Mouse (Mus musculus) neural tube, embryonic 10.5 days (tissue): ENCODE data around the gene Tmem98.

Experiments
- DNase-seq: peaks from one replicate; pipeline ENCODE4 v3.0.0-alpha.2; 2017; ENCODE audit warnings: low spot score; ENCODE audit errors: extremely low spot score

Tmem98 gene

GRCm38 (mm10) chr11:80809993-80810821 is at the start of gene Tmem98:
Gene Tmem98, plus strand, starts transcription at chr11:80810175.
- peak; percentile 74 for DNase-seq

GRCm38 (mm10) chr11:80761285-80761974 is 48.5 kb upstream of the Tmem98 start:
- DNase-seq, result no peak

- no peak for DNase-seq
These were observed 47.9 kb upstream of the Tmem98 start for GRCm38 (mm10) chr11:80762066-80762465.

GRCm38 (mm10) chr11:80766068-80766467 is 43.9 kb upstream of the Tmem98 start:
- no peak for DNase-seq

- no peak for DNase-seq
These were observed 43.3 kb upstream of the Tmem98 start for GRCm38 (mm10) chr11:80766472-80767319.

- DNase-seq, result no peak
These were observed 42.7 kb upstream of the Tmem98 start for GRCm38 (mm10) chr11:80767320-80767617.

GRCm38 (mm10) chr11:80771186-80771585 is 38.8 kb upstream of the Tmem98 start:
- no peak for DNase-seq

- DNase-seq, result no peak
These were observed 38.3 kb upstream of the Tmem98 start for GRCm38 (mm10) chr11:80771596-80772250.

- no peak for DNase-seq
These were observed 37.3 kb upstream of the Tmem98 start for GRCm38 (mm10) chr11:80772595-80773210.

GRCm38 (mm10) chr11:80775535-80775934 is 34.4 kb upstream of the Tmem98 start:
- no peak for DNase-seq

GRCm38 (mm10) chr11:80777708-80778107 is 32.3 kb upstream of the Tmem98 start:
- DNase-seq, result no peak

- no peak for DNase-seq
These were observed 31.8 kb upstream of the Tmem98 start for GRCm38 (mm10) chr11:80778157-80778556.

- no peak for DNase-seq
These were observed 31.0 kb upstream of the Tmem98 start for GRCm38 (mm10) chr11:80778916-80779526.

GRCm38 (mm10) chr11:80779527-80780344 is 30.2 kb upstream of the Tmem98 start, which contains the start of gene Myo1d:
Gene Myo1d, minus strand, starts transcription at chr11:80780025.
- DNase-seq, result peak; percentile 86

GRCm38 (mm10) chr11:80781535-80781934 is 28.4 kb upstream of the Tmem98 start:
- no peak for DNase-seq

- DNase-seq, result no peak
These were observed 26.5 kb upstream of the Tmem98 start for GRCm38 (mm10) chr11:80783460-80783859.

GRCm38 (mm10) chr11:80784294-80784743 is 25.7 kb upstream of the Tmem98 start:
- no peak for DNase-seq

- no peak for DNase-seq
These were observed 24.3 kb upstream of the Tmem98 start for GRCm38 (mm10) chr11:80785672-80786071.

- no peak for DNase-seq
These were observed 20.2 kb upstream of the Tmem98 start for GRCm38 (mm10) chr11:80789647-80790240.
